Mouse (Mus musculus) G1E (cell line): ENCODE measurements around the gene 1700001K19Rik. TPM values are rescaled to one million over a fixed set of nuclear protein-coding genes. Genes with fewer than 3 reads are reported as not detected.
"Not testable (repeated sequence)": the region's sequence is repeated elsewhere in the genome, so short reads cannot be mapped to it uniquely, and the experiment has no call there.

Source experiments
- ATAC-seq: 2 replicates; pipeline ENCODE4 v1.8.0; 2016; ENCODE audit warnings: mild to moderate bottlenecking; ENCODE audit not compliant: insufficient number of reproducible peaks, poor library complexity, low FRiP score, severe bottlenecking; ENCODE audit errors: extremely low read depth
- DNase-seq: peaks from one replicate; pipeline ENCODE4 v3.0.0; 2012; ENCODE audit warnings: low spot score
- H3K27me3 ChIP-seq: 2 replicates; pipeline ENCODE4 v1.6.1; 2012; ENCODE audit warnings: mild to moderate bottlenecking, low read length, inconsistent platforms; ENCODE audit not compliant: insufficient read depth
- H3K36me3 ChIP-seq: replicated peaks from 2 replicates; pipeline ENCODE3; 2012; ENCODE audit warnings: mild to moderate bottlenecking, inconsistent platforms
- H3K4me1 ChIP-seq: 2 replicates; pipeline ENCODE4 v1.6.1; 2012; ENCODE audit warnings: low read depth, low read length, inconsistent platforms, mixed read lengths; ENCODE audit not compliant: insufficient read depth
- H3K4me3 ChIP-seq: 2 replicates; pipeline ENCODE4 v1.5.1; 2012; ENCODE audit warnings: low read depth, mild to moderate bottlenecking, inconsistent platforms, low read length, moderate library complexity, mixed read lengths
- H3K9me3 ChIP-seq: replicated peaks from 2 replicates; pipeline ENCODE4 v1.6.1; 2012; ENCODE audit warnings: inconsistent platforms
- CTCF ChIP-seq: IDR thresholded peaks from 2 replicates; pipeline ENCODE4 v1.5.1; 2012; ENCODE audit warnings: low read depth, low read length, inconsistent platforms, mixed read lengths
- GATA1 ChIP-seq: IDR thresholded peaks from 2 replicates; pipeline ENCODE4 v1.6.1; 2012; ENCODE audit warnings: borderline replicate concordance, low read length, inconsistent platforms, mixed read lengths
- GATA2 ChIP-seq: IDR thresholded peaks from 2 replicates; pipeline ENCODE4 v1.6.1; 2012; ENCODE audit warnings: low read depth, low read length, inconsistent platforms, borderline replicate concordance
- POLR2AphosphoS5 ChIP-seq: IDR thresholded peaks from 2 replicates; pipeline ENCODE4 v1.6.1; 2012; ENCODE audit warnings: low read depth, low read length, inconsistent platforms; ENCODE audit not compliant: insufficient replicate concordance
- TAL1 ChIP-seq: conservative IDR thresholded peaks from 2 replicates; pipeline ENCODE4 v1.6.1; 2012; ENCODE audit warnings: low read depth, low read length, inconsistent platforms, mixed read lengths
- polyA plus RNA-seq: library from polyadenylated mRNA; stranded (reverse); fragments of >175 nt; gene quantifications from 2 replicates; pipeline ENCODE4 v1.2.3, GENCODE M21; 2012
- total RNA-seq, 2 experiments: library from RNA; stranded (forward) in 1 of 2; stranded (reverse) in 1 of 2; fragments of 200-1000 nt in 1 of 2; fragments of >200 nt in 1 of 2; fragmentation: Nextera tagmentation in 1 of 2; gene quantifications; 2 replicates each; pipeline ENCODE4 v1.2.3; 2014 to 2017

The 1700001K19Rik gene
- total and polyA plus RNA-seq, 3 experiments, result not detected

DNA sequence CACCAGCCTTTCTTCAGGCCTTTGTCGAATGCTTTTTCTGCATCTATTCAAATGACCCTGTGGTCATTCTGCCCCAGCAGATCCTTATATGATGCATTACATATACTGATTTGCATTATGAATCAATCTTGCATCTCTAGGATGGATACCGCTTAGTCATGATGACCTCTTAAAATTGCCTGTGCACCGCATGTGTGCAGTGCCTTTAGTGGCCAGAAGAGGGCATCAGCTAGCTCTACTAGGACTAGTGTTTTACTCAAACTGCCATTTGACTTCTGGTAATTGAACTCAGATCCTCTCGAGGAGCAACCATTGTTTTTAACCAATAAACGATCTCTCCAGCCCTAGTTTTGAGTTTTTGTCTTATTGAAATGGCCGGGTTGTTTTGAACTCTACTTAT, 31.4 kb upstream of the 1700001K19Rik start:
- Histone ChIP-seq H3K27me3 (peaks cover 41% of the 10 kb centered on the region), H3K9me3 (peaks cover 5% of the 10 kb centered on the region; the same call in 1 of the 2 replicates), H3K36me3 (no peaks in the 10 kb centered on the region), H3K4me3 (no peak overlapping the region), H3K4me1 (peaks cover 27% of the 10 kb centered on the region)
- TF ChIP-seq GATA2 (no peak), CTCF (peak; percentile 68)
- ATAC-seq (no peak), DNase-seq (no peak)

DNA sequence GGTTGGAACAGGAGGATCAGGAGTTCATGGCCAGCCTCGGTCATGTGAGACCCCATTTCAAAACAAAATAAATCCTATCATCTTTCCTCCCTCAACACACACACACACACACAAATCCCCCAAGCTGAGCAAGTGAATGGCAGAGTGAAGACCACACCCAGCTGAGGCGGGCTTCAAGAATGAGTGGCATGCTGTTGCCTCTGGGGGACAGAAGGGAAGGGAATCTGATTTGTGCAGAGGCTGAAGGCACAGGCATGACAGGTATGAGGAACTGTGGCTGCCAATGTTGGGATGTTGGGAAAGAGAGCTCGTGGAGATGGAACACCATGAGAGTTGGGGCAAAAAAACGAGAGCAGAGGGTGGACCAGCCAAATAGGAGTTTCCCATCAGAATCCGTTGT, 28.9 kb upstream of the 1700001K19Rik start:
- no peak overlapping the region for H3K4me3 ChIP-seq
- ATAC-seq, result no peak
- TF ChIP-seq GATA2, result no peak

DNA sequence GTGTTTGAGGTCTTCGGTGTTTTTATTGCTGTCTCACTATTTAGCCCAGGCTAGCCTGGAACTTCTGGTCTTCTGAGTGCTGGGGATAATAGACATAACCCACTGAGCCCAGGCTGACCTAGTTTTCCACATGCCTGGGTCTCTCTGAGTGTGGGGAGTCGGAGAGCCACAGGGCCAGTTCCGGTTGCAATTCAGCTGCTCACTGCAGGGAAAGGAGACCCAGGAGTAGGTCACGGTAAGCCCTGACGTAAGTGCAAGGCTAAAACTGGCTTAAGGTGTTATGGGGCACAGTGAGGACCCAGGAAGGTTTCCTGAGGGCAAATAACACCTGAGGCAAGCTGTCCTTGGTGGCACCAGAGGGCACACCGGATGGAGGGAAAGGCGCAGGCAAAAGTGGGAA, 25.0 kb upstream of the 1700001K19Rik start:
- H3K4me1 ChIP-seq, result peaks cover 52% of the 10 kb centered on the region
- H3K9me3 ChIP-seq, result no peaks in the 10 kb centered on the region
- no peaks in the 10 kb centered on the region for H3K36me3 ChIP-seq
- no peak for TF ChIP-seq POLR2AphosphoS5
- no peak for TF ChIP-seq CTCF
- TF ChIP-seq TAL1, result no peak
- no peak for TF ChIP-seq GATA2
- no peak for TF ChIP-seq GATA1
- ATAC-seq, result no peak
- H3K4me3 ChIP-seq, result no peak overlapping the region
- no peak for DNase-seq
- peaks cover 33% of the 10 kb centered on the region for H3K27me3 ChIP-seq

More for the DNA sequence above, 28.9 kb upstream of the 1700001K19Rik start:
- peaks cover 28% of the 10 kb centered on the region for H3K27me3 ChIP-seq
- DNase-seq, result no peak
- peaks cover 5% of the 10 kb centered on the region; the same call in 1 of the 2 replicates for H3K9me3 ChIP-seq
- no peaks in the 10 kb centered on the region for H3K36me3 ChIP-seq
- H3K4me1 ChIP-seq, result peaks cover 44% of the 10 kb centered on the region

DNA sequence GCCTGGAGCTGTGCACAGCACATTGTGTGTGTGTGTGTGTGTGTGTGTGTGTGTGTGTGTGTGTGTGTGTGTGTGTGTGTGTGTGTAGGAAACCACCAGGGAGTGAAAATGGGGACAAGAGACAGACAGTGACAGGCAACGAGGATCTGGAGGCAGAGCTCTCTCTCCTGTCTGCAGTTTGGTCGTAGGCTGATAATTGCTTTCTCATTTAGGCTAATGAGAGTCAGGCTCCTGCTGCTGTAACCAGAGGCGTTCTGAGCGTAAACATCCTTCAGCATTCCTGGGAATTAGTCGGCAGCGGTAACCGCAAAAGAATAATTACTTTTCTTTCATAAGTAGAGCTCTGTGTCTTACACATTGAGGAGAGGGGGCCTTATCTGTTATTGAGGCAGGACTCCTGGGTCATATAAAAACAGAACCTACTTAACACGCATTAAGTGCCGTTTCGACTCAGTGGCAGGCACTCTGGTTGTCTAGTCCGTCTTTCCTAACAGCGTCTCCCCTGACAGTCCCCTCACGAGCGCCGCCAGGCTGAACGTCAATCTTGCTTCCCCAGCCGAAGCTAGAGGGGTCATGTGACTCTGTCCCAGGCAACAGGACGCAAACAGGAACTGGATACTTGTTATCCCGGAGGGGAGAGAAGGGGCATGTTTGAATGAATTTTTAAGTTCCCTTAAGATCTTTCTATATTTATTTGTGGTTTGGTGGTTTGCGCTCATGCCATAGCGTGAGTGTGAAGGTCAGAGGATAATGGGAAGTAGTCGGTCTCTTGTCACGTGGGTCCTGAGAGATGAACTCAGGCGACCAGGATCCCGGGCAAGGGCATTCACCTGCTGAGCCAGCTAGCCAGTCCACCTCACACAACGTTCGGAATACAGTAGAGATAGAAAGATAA, 24.2 kb upstream of the 1700001K19Rik start:
- Histone ChIP-seq H3K4me3 (peak overlapping the region; percentile 62; the same call in 1 of the 2 replicates), H3K4me1 (peaks cover 60% of the 10 kb centered on the region), H3K9me3 (no peaks in the 10 kb centered on the region), H3K36me3 (no peaks in the 10 kb centered on the region), H3K27me3 (peaks cover 29% of the 10 kb centered on the region)
- no peak for TF ChIP-seq GATA1
- TF ChIP-seq GATA2, result no peak
- DNase-seq (peak; percentile 91), ATAC-seq (peak; percentile 85)

DNA sequence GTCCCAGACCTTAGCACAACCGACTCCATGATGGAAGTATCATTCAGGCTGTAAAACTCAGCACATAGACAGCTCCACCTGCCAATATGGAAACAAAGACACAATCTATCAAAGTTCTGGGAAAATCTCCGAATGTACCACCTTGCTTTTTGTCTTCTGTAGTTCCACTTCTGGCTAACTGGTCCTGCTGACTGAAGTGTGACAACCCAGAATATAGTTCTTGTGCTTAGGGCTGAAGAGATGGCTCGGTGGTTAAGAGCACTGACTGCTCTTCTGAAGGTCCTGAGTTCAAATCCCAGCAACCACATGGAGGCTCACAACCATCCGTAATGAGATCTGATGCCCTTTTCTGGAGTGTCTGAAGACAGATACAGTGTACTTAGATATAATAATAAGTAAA, 23.0 kb upstream of the 1700001K19Rik start:
- not testable (repeated sequence) for ATAC-seq, DNase-seq, H3K4me3 ChIP-seq, H3K36me3 ChIP-seq, H3K9me3 ChIP-seq
- Histone ChIP-seq H3K4me1 (peaks cover 66% of the 10 kb centered on the region), H3K27me3 (peaks cover 20% of the 10 kb centered on the region)

DNA sequence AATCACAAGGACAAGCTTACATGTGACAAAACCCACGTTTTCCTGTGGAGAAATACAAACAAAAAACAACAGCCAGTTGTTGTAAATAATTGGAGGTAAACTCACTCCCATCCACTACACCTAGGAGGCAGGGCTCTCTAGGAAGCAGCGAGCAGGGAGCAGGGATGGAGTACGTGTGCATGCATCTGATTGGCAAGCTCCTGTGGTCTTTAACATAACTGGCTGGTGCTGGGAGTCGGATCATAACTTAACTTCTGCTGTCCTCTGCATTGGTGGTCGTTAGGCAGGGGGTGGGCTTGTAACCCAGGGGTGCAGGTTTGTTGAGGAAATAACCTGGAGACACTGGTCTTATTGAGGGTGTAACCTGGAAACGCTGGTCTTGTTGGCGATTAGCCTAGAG, 21.3 kb upstream of the 1700001K19Rik start:
- ATAC-seq (no peak), DNase-seq (no peak)
- Histone ChIP-seq H3K4me1 (peaks cover 80% of the 10 kb centered on the region), H3K36me3 (no peaks in the 10 kb centered on the region), H3K9me3 (no peaks in the 10 kb centered on the region), H3K27me3 (peaks cover 11% of the 10 kb centered on the region), H3K4me3 (no peak overlapping the region)
- no peak for TF ChIP-seq TAL1

DNA sequence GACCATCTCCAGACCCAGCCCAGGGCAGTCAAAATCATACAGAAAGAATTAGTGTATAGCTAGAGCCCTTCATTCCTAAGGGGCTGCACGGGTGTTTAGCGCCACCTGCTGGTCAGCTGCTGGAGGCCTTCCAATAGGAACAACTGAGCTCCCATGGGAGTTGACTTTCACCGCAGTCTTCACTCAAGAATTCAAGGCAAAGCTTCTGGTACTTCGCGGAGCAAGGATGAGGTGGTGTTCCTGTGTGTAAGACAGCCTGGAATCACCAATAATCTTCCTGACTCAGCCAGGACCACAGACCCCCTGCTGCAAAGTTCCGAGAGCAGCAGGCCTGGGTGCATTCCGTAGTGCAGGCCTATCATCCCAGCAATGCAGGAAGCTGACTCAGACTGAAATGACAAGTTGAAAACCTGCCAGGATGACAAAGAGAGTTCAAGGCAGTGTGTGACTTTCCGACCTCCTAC, 20.6 kb upstream of the 1700001K19Rik start:
- peak; percentile 99 for TF ChIP-seq CTCF
- no peak for TF ChIP-seq POLR2AphosphoS5
- no peak for ATAC-seq

More for the DNA sequence above, 20.6 kb upstream of the 1700001K19Rik start:
- H3K4me3 ChIP-seq, result no peak overlapping the region
- H3K27me3 ChIP-seq, result peaks cover 11% of the 10 kb centered on the region
- H3K9me3 ChIP-seq, result no peaks in the 10 kb centered on the region
- H3K4me1 ChIP-seq, result peaks cover 85% of the 10 kb centered on the region
- DNase-seq, result peak; percentile 75
- H3K36me3 ChIP-seq, result no peaks in the 10 kb centered on the region
